Mouse (Mus musculus) heart, postnatal 0 days (tissue): Measurements from ENCODE around the gene Stc2.

Source experiments
- CTCF ChIP-seq: IDR thresholded peaks from 2 replicates; pipeline ENCODE4 v1.5.1; 2016; ENCODE audit warnings: antibody characterized with exemption, control low read depth, low read depth
- EP300 ChIP-seq: IDR thresholded peaks from 2 replicates; pipeline ENCODE4 v1.6.1; 2016; ENCODE audit warnings: antibody characterized with exemption, low read depth

GRCm38 (mm10) chr11:31366421-31366820, 3.5 kb downstream of the Stc2 start:
- TF ChIP-seq CTCF (no peak), EP300 (no peak)
